Mouse (Mus musculus): ENCODE measurements at regions not wholly inside any gene's neighbourhood (a gene's known extent, or its start where the extent isn't known, plus 50 kb on each side); places are given as distances from the start of the nearest gene placed in this dataset.

DNA sequence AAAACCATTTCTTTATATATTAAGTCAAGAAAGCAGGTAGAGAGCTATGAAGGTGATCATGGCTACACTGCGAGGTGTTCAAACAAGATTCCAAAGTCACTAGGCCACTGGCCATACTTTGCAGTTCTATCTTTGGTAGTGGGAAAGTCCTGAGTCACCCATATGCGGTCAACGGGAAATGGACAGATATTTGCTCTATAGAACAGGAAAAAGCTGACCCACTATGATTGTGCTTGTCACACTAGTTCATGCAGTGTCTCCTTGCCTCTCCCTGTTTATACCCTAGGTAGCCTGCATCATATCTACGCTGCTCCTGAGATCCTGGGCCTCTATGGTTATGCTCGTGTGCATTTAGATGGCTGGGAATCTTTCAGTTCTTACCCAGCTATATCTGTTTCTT, 188.9 kb upstream of the Pfkp start:
- DNase-seq: no peak

DNA sequence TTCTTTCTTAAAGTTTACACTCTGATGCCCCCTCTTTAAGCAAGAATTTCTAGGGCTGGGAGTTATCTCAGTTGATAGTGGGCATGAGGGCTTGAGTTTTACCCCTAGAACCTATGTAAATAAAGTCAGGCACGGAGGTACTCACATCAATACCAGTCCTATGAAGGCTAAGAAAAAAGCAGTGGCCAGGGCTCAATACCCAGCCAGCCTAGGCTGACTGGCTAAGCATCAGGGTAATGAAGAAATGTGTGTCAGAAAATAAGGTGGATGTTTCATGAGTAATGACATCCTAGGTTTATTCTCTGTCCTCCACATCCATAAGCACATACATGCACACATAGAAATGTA, 188.5 kb upstream of the Pfkp start:
- DNase-seq: no peak

DNA sequence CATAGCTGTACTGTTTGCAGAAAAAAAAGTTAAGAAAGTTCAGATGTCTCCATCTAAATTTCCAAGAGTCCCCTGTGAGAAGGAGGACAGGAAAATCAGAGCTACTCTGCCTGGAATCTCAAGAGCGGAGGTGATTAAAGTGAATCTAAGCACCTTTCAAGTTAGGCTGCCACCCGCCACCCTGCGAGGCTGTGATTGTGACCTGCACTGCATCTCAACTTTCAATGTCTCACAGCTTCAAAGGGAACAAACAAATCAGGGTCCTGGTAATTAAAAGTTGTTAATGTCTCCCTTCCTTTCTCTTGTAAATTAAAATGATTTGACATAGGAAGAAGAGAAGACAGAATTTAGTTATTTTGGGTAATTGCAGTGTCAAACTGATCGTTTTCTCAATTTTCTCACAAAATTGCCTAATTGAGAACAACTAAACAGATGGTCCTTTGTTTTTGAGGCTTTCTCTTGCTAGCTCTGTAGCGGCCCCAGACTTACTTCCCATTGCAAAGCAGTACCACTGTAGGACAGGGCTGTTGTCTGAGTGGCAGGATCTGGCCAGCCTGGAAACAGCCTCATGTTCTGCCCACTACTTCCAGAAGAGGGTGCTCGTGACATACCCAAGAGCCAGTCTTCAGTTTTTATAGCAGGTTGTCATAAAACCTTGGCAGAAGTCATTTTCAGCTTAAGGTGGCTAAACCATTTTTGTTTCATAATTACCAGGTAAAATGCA, 187.9 kb upstream of the Pfkp start:
- DNase-seq: peak; percentile 68

DNA sequence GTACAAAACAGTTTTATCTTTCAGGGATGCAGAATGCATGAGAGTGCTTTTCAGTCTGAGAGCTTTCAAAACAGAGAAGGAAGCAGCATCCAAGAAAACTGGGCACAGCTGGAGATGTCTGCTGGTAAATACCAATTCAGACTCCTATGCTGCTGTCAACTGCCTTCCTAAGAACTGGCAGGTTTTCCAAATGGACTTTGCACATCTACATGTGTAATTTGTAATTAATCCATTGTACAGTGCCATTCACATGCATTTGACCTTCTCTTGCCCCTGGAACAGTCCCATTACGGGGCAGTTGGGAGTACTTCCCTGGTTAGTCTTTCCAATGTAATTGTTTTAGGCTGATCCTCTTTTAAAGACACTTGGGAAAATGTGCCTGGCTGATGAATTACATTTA, 181.3 kb upstream of the Pfkp start:
- peak; percentile 7 for DNase-seq

GRCm38 (mm10) chr13:6829346-6829745, 180.8 kb upstream of the Pfkp start:
- DNase-seq: no peak

DNA sequence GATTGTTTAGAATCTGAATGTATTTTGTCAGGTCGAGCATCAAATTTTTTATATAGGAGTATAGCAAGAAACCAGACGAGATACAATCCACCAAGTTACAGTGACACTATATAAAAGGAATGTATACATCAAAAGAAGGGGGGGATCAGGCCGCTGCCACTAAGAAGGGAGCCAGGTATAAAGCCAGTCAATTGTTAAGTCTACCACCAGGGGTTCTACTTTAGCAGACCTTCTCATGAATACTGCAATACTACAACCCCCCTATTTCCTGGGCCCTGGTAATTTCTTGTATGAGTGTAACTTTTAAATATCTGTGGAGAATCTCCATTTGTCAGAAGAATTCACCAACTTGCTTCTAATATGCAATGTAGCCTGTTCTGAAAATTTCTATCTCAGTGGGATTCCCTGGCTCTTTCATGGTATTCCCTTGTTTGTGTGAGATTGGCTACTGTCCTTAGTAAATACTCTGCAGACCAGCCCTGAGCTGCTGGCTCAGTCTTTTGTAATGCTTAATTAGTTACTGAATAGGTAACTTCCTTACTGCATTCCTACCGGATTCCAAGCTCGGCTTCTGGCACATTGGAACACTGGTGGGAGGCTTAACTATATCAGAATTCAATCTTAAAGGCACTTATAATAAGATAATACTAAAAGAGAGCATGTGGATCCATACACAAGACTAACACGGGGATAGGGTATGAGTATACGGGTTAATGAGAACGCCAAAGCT, 180.2 kb upstream of the Pfkp start:
- DNase-seq: peak; percentile 17

DNA sequence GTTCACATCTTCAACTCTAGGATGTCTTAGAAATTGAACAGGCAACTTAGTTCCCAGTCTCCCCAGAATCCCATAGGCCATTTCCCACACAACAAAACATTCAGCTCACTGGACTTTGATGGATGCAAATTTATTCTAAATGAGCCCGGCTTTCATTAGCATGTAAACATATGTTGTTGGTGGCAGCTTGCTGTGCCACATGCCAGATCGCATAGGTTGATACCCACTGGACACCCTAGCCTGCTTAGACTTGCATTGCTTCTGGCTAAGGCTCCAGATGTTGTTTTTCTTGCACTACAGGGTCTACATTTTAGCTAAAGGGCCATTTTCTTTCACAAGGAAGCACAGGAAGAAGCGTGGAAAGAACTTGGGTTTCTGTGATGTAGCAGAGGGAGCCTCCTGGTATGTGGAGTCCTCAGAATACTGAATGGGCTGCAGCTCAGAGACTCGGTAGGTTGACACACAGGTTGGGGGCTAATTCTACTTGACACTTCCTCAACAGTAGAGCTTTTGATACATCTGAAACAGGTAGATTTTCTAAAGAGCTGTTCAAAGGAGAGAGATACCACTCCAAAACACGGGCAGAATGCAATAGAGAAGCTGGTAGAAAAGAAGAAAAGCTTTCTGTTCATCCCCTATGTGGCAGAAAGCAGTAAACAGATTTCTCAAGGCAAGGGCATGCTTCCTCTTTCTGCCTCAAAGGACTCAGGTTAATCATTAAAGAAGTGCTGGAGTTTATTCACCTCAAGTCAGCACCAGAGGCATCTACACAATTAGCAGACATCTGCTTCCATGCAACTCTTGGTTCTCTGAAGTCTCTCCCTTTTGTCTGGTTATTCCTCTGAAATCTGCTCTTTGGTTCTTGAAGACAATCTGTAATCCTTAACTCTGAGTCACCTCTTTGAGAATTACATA, 153.9 kb upstream of the Pfkp start:
- peak; percentile 23 for DNase-seq

DNA sequence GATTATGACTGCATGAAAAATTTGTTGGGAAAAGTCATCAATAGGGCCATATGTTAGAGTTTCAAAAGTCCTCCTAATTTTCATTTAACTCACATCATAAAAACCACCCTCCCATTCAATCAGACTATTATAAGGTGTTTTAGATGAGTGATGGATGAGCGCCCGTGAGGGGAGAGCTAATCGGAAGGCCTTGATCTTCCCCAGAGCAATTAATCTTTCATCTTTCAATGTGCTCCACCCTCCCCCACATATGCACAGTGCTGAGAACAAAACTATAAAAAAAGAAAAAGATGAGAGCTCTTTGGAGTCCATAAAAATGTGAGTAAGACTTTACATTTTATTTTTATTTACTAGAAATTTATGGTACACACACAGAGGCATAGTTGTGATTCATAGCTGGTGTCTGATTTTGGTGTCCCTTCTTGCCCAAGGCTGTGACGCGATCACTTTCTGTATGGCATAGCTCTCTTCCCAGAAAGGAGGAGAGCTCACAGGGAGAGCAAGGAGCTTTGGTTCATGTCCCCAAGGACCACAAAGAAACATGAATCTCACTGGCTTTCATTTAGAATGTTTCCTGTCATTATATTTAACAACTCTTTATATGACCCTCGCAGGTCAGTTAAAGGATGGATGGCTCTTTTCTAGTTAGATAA, 119.5 kb upstream of the Pfkp start:
- DNase-seq: no peak

DNA sequence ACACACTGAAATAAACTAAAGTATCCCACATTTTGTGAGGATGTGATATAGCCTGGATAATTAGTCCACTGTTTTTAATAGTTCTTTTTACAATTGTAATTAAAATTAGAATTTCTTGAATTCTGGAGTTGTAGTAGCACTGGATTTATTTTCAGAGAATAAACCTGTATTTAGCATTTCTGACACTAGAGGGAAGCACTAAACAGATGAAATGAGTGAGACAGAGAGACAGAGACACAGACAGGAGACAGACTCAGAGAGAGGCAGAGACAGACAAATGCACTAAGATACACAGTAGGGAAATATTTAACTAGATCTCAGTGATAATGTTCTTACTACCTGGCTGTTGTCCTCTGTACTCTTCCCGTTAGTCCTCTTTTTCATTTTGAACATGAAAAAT, 108.6 kb upstream of the Pfkp start:
- DNase-seq: no peak

DNA sequence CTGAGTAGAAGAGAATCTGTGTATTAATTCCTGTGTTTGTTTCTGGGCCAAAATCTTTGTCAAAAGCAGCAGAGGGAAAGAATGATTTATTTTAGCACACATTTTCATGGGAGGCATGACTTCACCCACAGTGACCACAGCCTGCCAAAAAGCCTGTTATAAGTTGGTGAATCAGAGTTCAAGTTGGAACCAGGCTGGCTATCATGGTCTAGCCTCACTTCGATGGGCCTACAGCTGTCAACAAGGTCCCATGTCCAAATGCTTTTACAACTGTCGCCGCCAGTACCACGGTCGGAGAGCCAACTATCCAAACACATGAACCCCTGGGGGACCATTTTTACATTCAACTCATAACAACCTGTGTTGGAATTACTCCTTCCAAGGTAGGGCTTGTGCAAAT, 103.0 kb upstream of the Pfkp start:
- DNase-seq: no peak

GRCm38 (mm10) chr13:6751149-6751548, 102.6 kb upstream of the Pfkp start:
- no peak for DNase-seq

- DNase-seq: no peak
These were observed 93.3 kb upstream of the Pfkp start for GRCm38 (mm10) chr13:6741916-6742315.

GRCm38 (mm10) chr13:6736984-6737566, 88.5 kb upstream of the Pfkp start:
- DNase-seq: no peak

All from kidney, postnatal 14 days (tissue).